Mouse (Mus musculus) heart, adult 2 months (tissue): ENCODE results near the gene Necap1. TPM values are rescaled to one million over a fixed set of nuclear protein-coding genes. Genes with fewer than 3 reads are reported as not detected.

Source experiments
- DNase-seq, 2 experiments: peaks; one replicate each; pipeline ENCODE4 v3.0.0; 2021
- H3K27ac ChIP-seq: fragments of 200-600 bp; 2 replicates; pipeline ENCODE4 v1.8.1; 2022
- H3K27me3 ChIP-seq: fragments of 200-500 bp; 2 replicates; pipeline ENCODE4 v1.6.1; 2012; ENCODE audit warnings: mild to moderate bottlenecking, low read length, inconsistent platforms, mixed read lengths; ENCODE audit not compliant: control insufficient read depth, insufficient read depth
- H3K36me3 ChIP-seq: fragments of 200-500 bp; 2 replicates; pipeline ENCODE4 v1.6.1; 2012; ENCODE audit warnings: low read length, inconsistent platforms; ENCODE audit not compliant: control insufficient read depth, insufficient read depth
- H3K4me1 ChIP-seq: fragments of 200-500 bp; 2 replicates; pipeline ENCODE4 v1.6.1; 2011; ENCODE audit warnings: low read length; ENCODE audit not compliant: control insufficient read depth, insufficient read depth
- H3K4me3 ChIP-seq: fragments of 200-600 bp; 2 replicates; pipeline ENCODE4 v1.8.1; 2022
- H3K79me2 ChIP-seq: fragments of 200-500 bp; replicated peaks from 2 replicates; pipeline ENCODE4 v1.6.1; 2012; ENCODE audit warnings: mild to moderate bottlenecking, inconsistent platforms, low read length, moderate library complexity, mixed read lengths; ENCODE audit not compliant: control insufficient read depth, insufficient read depth
- H3K9ac ChIP-seq: fragments of 200-500 bp; 2 replicates; pipeline ENCODE4 v1.6.1; 2012; ENCODE audit warnings: low read depth, mild to moderate bottlenecking, control low read depth, inconsistent platforms, low read length, mixed read lengths
- CTCF ChIP-seq: fragments of 200-600 bp; IDR thresholded peaks from 2 replicates; pipeline ENCODE4 v1.8.1; 2022; ENCODE audit warnings: antibody characterized with exemption, mild to moderate bottlenecking, moderate library complexity
- EP300 ChIP-seq: fragments of 200-500 bp; IDR thresholded peaks from 2 replicates; pipeline ENCODE4 v1.6.1; 2011; ENCODE audit warnings: low read depth, low read length, control low read depth; ENCODE audit not compliant: insufficient read depth
- POLR2A ChIP-seq: fragments of 200-500 bp; IDR thresholded peaks from 2 replicates; pipeline ENCODE4 v1.6.1; 2011; ENCODE audit warnings: mild to moderate bottlenecking, low read depth, low read length, control low read depth; ENCODE audit not compliant: insufficient read depth
- WGBS: fragments of 180-500 bp; shearing (Covaris S2); methylation state at CpG from one replicate; pipeline ENCODE4 v1.1.7; 2018; 5-methylcytosine and 5-hydroxymethylcytosine counted together
- intact Hi-C: fragments of 180-260 bp; cut with DNase I; formaldehyde crosslinking; loops from one replicate; pipeline ENCODE4 v1.15.1; 2025
- microRNA-seq, 2 experiments: library from miRNA; unstranded; fragments of <30 nt; microRNA quantifications; one replicate each; pipeline ENCODE4 v1.2.0; 2021
- polyA plus RNA-seq: library from polyadenylated mRNA; depleted of rRNA; stranded (reverse); fragments of >200 nt; gene quantifications from 2 replicates; pipeline ENCODE4 v1.2.3, GENCODE M21; 2012; rRNA removed
- total RNA-seq, 2 experiments: library from RNA; stranded (reverse); gene quantifications; 2 replicates each; pipeline ENCODE4 v1.2.3; 2021

The Necap1 gene
- total and polyA plus RNA-seq, 3 experiments: 16.2 to 22.6 (median 20.7) TPM

DNA sequence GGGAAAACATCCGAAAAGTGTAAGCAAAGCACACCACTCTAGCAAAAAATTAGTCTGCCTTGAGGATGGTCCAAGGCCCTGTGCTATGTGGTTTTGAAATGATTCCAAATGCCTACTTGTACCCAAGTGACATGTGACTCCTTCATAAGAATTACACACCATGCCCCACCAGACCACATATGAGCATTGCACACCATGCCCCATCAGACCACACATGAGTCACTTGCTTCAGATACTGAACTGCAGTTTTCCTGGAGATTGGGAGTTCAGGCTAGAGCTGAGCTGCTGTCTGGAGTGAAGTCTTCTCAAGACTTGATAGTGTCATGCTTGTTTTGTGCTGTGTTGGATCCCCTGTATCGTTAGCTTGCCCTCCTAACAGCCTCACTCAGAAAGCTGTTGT is 15.3 kb downstream of the Necap1 start:
- 0 out of 2 replicates have a peak, but pooled peaks cover 3% of the 10 kb centered on the region for H3K36me3 ChIP-seq
- DNase-seq: no peak
- no peak overlapping the region for H3K4me3 ChIP-seq
- TF ChIP-seq EP300 (no peak), POLR2A (no peak), CTCF (no peak)
- H3K9ac ChIP-seq: no peak overlapping the region
- intact Hi-C loops: no loop called here
- no peaks in the 10 kb centered on the region for H3K4me1 ChIP-seq
- no peaks in the 10 kb centered on the region for H3K27me3 ChIP-seq
- no peak overlapping the region for H3K27ac ChIP-seq
- no peaks in the 10 kb centered on the region for H3K79me2 ChIP-seq
- WGBS: 89% methylated on average over 2 of the region's 2 CpGs

DNA sequence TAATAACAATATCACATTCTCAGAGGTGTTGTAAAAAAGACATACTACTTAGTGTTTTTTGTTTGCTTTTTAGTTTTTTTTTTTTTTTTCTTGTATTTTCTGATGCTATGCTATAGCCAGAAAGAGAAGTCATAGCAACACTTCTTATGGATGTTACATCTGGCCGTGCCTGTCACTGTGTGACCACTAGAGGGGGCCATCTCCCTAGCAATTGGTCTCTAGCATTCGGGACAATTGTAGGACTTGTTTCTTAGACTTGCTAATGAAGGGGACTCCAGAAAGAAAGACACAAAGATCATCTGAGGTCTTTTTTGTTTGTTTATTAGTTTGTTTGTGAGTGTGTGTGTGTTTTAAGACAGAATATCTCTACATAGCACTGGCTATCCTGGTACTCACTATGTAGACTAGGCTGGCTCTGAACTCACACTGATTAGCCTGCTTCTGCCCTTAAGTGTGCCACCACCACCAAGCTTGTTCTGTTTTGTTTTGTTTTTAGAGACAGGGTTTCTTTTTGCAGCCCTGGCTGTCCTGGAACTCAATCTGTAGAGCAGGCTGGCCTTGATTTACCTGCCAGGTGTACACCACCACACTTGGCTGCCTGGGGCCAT is 18.3 kb downstream of the Necap1 start:
- Histone ChIP-seq H3K36me3 (0 out of 2 replicates have a peak, but pooled peaks cover 3% of the 10 kb centered on the region), H3K9ac (no peak overlapping the region), H3K27ac (no peak overlapping the region), H3K4me3 (no peak overlapping the region), H3K4me1 (no peaks in the 10 kb centered on the region), H3K27me3 (no peaks in the 10 kb centered on the region), H3K79me2 (no peaks in the 10 kb centered on the region)
- intact Hi-C loops: loop anchor here (10.0 kb wide), 1 partner anchor 112 kb away; no protein-coding TSS in a partner anchor
- 8% methylated on average over 2 of the region's 2 CpGs for WGBS
- no peak for TF ChIP-seq POLR2A
- TF ChIP-seq EP300: no peak
- TF ChIP-seq CTCF: peak; percentile 85
- peak; percentile 44 to 58 for DNase-seq

DNA sequence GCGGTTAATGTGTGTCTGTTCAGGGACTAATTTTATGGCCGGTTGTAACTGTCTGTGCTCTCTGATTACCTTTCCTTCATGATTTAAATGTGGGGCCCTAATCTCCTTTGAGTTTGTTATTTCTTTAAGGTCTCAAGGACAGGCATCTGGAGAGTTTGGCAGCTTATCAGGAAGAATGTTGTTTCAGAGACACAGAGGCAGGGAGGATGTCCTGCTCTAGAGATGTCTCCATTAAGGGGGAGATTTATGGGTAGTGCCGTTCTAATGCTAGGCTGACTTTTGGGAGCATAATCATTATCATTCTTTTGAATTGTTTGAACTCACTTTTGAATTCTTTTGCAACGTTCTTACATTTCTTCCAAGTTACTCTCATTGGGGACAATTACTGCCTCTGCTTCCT is 45.6 kb downstream of the Necap1 start:
- 28% methylated on average over 4 of the region's 4 CpGs for WGBS
- no peaks in the 10 kb centered on the region for H3K79me2 ChIP-seq
- H3K9ac ChIP-seq: no peak overlapping the region
- no peak overlapping the region for H3K4me3 ChIP-seq
- no peaks in the 10 kb centered on the region for H3K4me1 ChIP-seq
- H3K27ac ChIP-seq: no peak overlapping the region
- no peak for TF ChIP-seq CTCF
- TF ChIP-seq EP300: no peak
- no peak for TF ChIP-seq POLR2A
- no peaks in the 10 kb centered on the region for H3K27me3 ChIP-seq
- intact Hi-C loops: no loop called here
- H3K36me3 ChIP-seq: no peaks in the 10 kb centered on the region
- no peak for DNase-seq

DNA sequence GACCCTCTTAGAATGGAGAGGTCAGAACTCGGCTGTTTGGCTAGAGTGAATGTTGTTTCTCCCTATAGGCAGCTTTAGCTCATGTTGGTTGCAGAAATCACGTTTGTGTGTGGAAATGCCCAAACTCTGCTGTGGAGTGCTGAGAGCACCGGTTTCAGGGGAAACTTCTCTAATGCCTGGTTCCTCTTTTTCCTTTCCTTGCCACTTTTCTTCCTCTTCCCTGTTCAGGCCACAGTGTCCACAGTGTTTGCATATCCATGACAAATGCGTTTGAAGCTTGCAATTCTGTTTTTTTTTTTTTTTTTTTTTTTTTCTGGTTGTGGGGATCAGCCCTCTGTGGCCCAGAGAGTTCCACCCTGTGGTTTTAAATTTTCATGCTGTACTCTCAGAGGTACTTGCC is 47.2 kb downstream of the Necap1 start, which contains the start of gene Clec4a1:
TSS of gene Clec4a1 (plus strand) at position 398 of the 400 bp plus-strand sequence.
- peak within 1 kb of the TSS; percentile 30; the same call in 1 of the 2 replicates for H3K9ac ChIP-seq
- WGBS: 26% methylated on average over 4 of the region's 4 CpGs
- H3K79me2 ChIP-seq: no peaks in the 10 kb centered on the region
- H3K27me3 ChIP-seq: no peaks in the 10 kb centered on the region
- H3K27ac ChIP-seq: no peak within 1 kb of the TSS
- peak in 1 of 2 experiments; percentile 36 for DNase-seq
- TF ChIP-seq POLR2A (no peak), EP300 (0 out of 2 replicates have a peak, but pooled peaks have one; percentile 14)
- intact Hi-C loops: no loop called here
- no peaks in the 10 kb centered on the region for H3K36me3 ChIP-seq
- no peak within 1 kb of the TSS for H3K4me3 ChIP-seq
- no peaks in the 10 kb centered on the region for H3K4me1 ChIP-seq

DNA sequence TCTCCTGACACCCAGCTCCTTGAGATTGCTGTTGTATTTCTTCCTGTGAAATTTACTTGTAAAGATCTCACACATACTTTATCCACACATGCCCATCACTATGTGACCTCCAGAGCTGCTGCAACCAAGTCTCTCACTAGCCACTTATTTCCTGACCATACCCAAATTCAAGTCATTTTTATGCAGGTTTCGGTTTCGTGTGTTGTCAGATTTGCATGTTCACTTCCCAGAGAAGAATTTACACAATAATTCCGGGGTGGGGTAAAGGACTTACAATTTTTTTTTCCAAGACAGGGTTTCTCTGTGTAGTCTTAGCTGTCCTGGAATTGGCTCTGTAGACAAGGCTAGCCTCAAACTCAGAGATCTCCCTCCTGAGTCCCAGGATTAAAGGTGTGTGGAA is 60.6 kb downstream of the Necap1 start:
- Histone ChIP-seq H3K4me1 (no peaks in the 10 kb centered on the region), H3K9ac (no peak overlapping the region), H3K36me3 (no peaks in the 10 kb centered on the region), H3K4me3 (no peak overlapping the region), H3K79me2 (no peaks in the 10 kb centered on the region), H3K27ac (no peak overlapping the region), H3K27me3 (no peaks in the 10 kb centered on the region)
- DNase-seq: no peak
- WGBS: 80% methylated on average over 3 of the region's 3 CpGs
- intact Hi-C loops: no loop called here
- no peak for TF ChIP-seq POLR2A
- TF ChIP-seq EP300: no peak
- TF ChIP-seq CTCF: no peak

Small RNA genes lying within 50 kb of the gene (microRNA-seq; reads per million reads assigned to microRNA genes)
- 0 reads per million in 2 experiments for gene Mir7231

Other genes starting within 250 kb of the Necap1 start
- gene Dppa3, start 248.1 kb upstream of the Necap1 start, total RNA-seq: not detected
- not detected in 2 replicates for gene Dppa3, start 248.1 kb upstream of the Necap1 start, polyA plus RNA-seq
- gene Nanog, start 167.0 kb upstream of the Necap1 start, total RNA-seq: not detected
- gene Nanog, start 167.0 kb upstream of the Necap1 start, polyA plus RNA-seq: not detected in 2 replicates
- gene Slc2a3, start 72.8 kb upstream of the Necap1 start, total RNA-seq: 1 to 10 TPM; 1.6 to 4.7 TPM
- gene Slc2a3, start 72.8 kb upstream of the Necap1 start, polyA plus RNA-seq: 3.0 and 3.3 TPM in 2 replicates
- gene Foxj2, start 54.6 kb upstream of the Necap1 start, total RNA-seq: 10 to 100 TPM; 35.2 to 36.3 TPM
- 19.8 and 20.7 TPM in 2 replicates for gene Foxj2, start 54.6 kb upstream of the Necap1 start, polyA plus RNA-seq
- 1 to 10 TPM; 1.9 to 2.5 TPM for gene C3ar1, start 18.3 kb upstream of the Necap1 start, total RNA-seq
- gene C3ar1, start 18.3 kb upstream of the Necap1 start, polyA plus RNA-seq: 3.7 and 5.6 TPM in 2 replicates
- gene Clec4a1, start 47.4 kb downstream of the Necap1 start, total RNA-seq: 1 to 10 TPM; 3.8 to 4.4 TPM
- 3.4 and 3.6 TPM in 2 replicates for gene Clec4a1, start 47.4 kb downstream of the Necap1 start, polyA plus RNA-seq
- gene Clec4a3, start 78.0 kb downstream of the Necap1 start, total RNA-seq: 1 to 10 TPM; 2.6 to 3.1 TPM
- 1.7 and 2.1 TPM in 2 replicates for gene Clec4a3, start 78.0 kb downstream of the Necap1 start, polyA plus RNA-seq
- gene Clec4a4, start 115.9 kb downstream of the Necap1 start, total RNA-seq: not detected
- gene Clec4a4, start 115.9 kb downstream of the Necap1 start, polyA plus RNA-seq: not detected in 2 replicates
- gene Clec4b1, start 175.5 kb downstream of the Necap1 start, total RNA-seq: under 1 TPM in 1 of 2 experiments, not detected in 1; 0.42 TPM
- 0.82 and 1.4 TPM in 2 replicates for gene Clec4b1, start 175.5 kb downstream of the Necap1 start, polyA plus RNA-seq
- gene Clec4a2, start 232.0 kb downstream of the Necap1 start, total RNA-seq: 1 to 10 TPM; 1.6 to 2.0 TPM
- gene Clec4a2, start 232.0 kb downstream of the Necap1 start, polyA plus RNA-seq: 1.5 TPM in 2 replicates